Mouse (Mus musculus) cortical plate, adult 2 months (tissue): ENCODE measurements around the gene Tmem131.

ENCODE experiments used
- CTCF ChIP-seq: fragments of 200-500 bp; IDR thresholded peaks from 2 replicates; pipeline ENCODE4 v1.5.1; 2011; ENCODE audit warnings: mild to moderate bottlenecking, control low read depth, low read length; ENCODE audit not compliant: insufficient read depth; ENCODE audit errors: extremely low read depth
- POLR2A ChIP-seq: fragments of 200-500 bp; IDR thresholded peaks from 2 replicates; pipeline ENCODE4 v1.6.1; 2011; ENCODE audit warnings: mild to moderate bottlenecking, low read length, control low read depth; ENCODE audit not compliant: insufficient read depth; ENCODE audit errors: extremely low read depth

- TF ChIP-seq CTCF = no peak
- TF ChIP-seq POLR2A = no peak
These were observed 9.4 kb downstream of the Tmem131 start for GRCm38 (mm10) chr1:36933965-36934585.
